Mouse (Mus musculus) liver (tissue): Measurements from ENCODE around the gene Amz1.

Source experiments
- DNase-seq: peaks from one replicate; pipeline ENCODE4 v3.0.0-alpha.2; 2020; ENCODE audit warnings: mixed read lengths

Gene Amz1

DNA sequence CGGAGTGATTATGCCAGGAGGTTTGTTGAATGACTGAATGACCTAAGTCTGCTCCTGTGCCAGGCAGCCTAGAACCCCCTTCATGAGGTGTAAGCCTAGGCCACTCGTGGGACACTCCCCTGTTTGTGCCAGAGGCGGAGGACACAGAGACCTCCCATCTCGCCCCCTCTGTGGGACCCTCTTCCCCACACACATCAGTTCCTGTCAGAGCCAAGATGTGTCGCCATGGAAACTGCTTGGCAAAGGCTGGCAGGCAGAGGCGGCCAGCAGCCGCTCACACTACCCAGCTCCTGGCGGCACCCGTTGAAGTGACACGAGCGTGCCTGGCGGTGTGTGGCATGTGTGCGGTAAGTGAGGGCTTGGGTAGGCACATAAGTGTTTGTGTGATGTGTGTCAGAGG lies at the start of gene Amz1:
TSS of gene Amz1 (plus strand) at position 306 of the 400 bp plus-strand sequence.
- no peak for DNase-seq

GRCm38 (mm10) chr5:140675079-140675478 lies 48.8 kb upstream of the Amz1 start:
- no peak for DNase-seq

DNA sequence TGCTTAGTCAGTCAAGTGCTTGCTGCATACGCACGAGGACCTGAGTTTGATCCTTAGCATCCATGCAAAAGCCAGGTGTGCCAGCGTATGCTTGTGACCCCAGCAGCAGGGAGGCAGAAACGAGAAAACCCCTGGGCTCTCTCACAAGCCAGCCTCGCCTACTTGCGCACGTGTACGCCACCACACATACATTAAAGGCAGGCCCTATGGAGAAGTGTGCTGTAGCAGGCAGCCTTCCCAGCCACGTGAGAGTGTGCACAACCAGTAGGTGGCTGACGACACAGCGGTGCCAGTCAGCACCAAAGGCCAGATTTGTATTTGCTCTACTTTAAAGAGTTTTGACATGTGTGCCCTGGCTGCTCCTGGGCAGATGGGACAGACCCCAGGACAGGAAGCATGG lies 48.3 kb upstream of the Amz1 start:
- no peak for DNase-seq

DNA sequence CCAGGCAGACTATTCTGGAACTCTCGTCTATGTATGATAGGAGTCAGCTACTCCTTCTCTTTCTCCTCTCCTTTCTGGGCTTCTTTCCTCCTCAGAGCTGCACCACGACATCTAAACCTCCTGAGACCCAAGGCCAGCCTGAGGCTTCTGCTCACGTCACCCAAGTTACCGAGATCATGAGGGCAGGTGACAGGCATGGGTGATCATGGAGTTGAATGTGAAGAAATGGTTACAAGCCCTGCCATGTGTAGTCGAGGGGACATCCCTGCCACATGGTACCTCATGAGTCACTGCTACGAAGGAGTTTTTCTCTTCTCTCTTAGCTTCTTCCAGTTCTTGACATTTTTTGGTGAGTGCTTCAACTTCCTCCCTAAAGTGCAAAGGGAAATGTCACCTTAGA lies 46.8 kb upstream of the Amz1 start:
- DNase-seq: no peak

DNA sequence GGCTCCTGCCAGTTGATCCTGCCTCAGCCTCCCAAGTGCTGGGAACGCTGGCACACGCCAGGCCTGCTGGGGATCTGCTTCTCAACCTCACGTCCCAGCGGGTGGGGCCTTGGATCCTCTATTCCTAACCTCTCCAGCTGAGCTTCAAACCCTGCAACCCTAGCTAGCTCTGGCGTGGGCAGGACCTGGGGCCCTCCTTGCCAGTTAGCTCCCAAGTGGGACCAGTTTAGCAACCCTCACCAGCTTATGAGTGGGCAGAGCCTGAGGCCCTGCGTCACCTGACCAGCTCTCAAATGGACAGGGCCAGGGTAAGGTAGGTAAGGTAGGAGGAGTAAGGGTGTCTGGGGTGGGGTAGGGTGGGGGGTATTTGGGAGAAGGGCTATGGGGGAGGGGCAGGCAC lies 43.9 kb upstream of the Amz1 start:
- DNase-seq: no peak

DNA sequence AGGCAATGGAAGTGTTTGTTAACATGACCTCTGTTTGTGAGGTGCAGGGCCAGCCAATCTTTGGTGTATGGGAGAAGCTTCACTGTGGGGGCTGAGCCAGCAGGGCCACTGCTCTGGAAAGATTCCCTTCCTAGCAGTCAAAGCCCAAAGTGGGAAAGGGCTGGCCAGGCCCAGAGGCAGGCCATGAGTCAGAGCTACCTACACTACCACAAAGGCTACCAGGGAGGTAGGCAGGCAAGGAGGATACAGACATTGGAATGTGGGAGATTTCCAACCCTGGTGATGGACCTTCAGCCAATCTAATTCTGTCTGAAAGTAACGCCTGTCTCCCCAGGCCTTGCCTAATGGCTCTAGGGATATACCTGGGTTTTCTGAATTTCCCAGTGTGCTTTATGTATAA lies 43.0 kb upstream of the Amz1 start:
- no peak for DNase-seq

GRCm38 (mm10) chr5:140682113-140682512 lies 41.8 kb upstream of the Amz1 start:
- peak; percentile 28 for DNase-seq

- DNase-seq: peak; percentile 46
These were observed 39.4 kb upstream of the Amz1 start for GRCm38 (mm10) chr5:140684343-140685148.

DNA sequence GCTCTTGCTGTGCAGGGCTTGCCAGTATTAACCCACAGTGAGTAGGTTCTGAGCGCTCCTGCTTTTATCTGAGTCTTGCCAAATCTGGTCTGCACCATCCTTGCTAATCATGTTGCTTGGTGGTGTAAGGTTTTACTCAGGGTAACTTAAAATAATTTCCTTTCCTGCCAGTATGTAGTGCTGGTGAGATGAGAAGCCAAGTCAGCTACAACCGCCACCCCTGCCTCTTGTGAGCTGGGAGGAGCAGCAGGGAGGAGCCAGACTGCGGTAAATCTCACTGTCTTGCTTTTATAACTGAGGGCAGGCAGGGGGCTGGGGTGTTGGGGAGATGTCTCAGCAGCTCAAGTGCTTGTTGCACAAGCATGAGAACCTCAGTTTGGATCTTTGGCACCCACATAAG lies 35.5 kb upstream of the Amz1 start:
- no peak for DNase-seq

GRCm38 (mm10) chr5:140695987-140696386 lies 27.9 kb upstream of the Amz1 start:
- no peak for DNase-seq

DNA sequence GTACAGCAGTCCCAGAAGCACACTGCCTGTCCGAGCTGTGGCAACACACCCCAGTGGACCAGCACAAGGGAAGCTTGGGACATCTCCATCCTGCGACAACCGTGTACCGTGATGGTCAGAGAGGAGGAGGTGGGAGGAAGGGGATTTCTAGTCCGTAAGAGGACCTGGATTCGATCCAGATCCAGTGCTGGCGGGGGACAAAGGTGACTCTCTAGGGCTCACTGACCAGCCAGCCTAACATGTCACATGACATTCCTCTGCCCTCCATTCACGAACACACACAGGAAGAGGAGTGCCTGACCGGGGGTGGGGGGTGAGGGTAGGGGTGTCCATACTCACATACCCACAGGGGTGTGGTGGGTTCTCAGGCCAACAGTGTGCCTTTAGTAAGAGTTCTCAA lies 24.2 kb upstream of the Amz1 start:
- DNase-seq: peak; percentile 24

DNA sequence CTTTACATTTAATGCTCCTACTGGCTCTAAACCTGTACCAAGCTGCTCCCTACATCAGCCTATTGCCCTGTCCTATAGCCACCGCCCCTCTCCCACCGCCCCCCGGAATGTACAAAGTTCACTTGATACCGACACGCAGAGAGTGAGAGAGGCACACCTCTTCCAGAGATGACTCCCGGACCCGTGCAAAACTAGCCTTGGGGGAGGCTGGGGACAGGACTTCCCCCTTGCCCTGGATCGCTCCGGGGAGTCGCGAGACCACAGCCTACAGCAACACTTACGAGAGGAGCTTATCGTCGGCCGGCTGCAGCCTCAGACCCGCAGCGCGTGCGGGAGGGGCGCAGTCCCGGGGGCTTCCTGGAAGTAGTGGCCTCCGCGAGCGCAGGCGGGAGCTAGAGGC lies 22.3 kb upstream of the Amz1 start:
- peak; percentile 64 for DNase-seq

DNA sequence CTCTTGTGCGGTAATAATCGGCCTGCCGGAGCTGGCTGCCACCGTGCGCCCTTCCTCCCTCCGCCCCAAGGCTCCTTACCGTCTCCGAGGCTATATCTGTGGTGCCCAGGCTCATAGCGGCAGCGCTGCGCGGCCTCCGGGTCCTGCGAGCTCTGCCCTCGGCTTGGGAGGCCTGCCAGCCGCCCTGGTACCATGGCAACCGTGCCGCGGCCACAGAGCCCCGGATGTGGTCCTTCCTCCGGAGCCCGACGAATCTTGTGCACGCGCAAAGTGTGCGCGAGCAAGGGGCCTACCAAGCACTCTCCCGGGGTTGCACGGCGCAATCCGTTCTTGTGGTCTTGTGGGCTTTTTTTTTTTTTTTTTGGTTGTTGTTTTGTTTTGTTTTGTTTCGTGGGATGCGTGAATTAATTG lies 21.8 kb upstream of the Amz1 start, which contains the start of gene Iqce:
TSS of gene Iqce (minus strand) at position 276 of the 411 bp plus-strand sequence.
- peak; percentile 90 for DNase-seq

DNA sequence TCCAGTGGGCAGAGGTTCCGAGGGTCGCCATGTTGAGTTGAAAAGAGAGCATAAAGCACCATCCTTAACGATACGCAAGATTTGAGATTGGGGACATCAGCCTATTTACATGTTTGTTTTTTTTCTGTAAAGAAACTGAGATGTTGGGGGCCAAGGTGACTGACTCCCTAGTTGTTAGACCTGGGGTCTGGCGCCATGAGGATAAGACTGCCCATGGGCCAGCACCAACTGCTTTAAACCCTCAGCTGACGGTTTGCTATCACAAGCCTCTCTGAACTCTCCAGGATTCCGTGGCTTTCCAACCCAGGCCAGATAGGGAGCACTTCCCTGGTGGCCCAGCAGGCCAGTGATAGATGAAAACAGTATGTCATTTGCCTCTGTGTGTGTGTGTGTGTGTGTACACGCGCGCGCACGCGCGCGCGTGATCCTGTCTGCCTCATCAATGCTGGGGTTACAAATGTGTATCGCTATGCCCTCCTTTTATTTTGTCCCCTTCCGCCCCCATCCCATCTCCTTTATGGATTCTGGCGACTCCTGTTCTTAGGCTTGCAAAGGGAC lies 21.2 kb upstream of the Amz1 start:
- peak; percentile 17 for DNase-seq

- no peak for DNase-seq
These were observed 20.2 kb upstream of the Amz1 start for GRCm38 (mm10) chr5:140703480-140704377.

DNA sequence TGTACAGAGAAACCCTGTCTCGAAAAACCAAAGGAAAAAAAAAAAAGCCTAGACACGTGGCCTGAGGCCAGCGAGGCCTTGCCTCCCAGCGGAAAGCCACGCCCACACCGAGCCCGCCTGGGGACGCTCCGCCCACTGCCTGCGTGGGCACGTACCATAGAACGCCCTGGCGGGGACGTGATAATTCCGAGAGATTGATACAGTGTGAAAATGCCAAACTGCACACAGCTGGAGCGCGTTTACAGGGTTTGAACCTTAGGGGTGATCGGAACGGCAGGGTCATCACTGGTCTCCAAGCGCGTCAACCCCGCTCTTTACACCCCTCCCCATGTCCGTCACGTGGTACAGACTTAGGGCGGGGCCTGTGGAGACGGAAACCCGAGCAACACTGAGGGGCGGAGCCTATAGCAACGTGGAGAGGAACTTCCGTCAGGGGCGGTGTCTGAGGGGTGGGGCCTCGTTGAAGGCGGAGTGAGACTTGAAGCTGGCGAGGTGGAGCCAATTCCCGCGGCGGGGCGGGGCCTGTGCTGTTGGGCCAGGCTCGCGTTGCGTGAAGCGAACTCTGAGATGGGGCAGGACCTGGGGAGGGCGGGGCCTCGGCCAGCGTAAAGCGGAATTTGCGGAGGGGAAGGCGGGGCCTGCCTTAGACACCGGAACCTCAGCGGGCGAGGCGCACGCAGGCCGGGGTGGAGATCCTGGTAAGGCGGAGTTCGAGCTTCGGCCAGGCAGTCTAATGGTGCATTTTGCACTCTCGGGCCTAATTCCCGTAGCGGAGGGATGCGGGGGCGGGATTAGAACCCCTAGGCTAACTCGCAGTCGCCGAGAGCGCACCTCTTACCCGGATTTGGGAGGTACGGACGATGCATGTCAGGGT lies 19.3 kb upstream of the Amz1 start, which contains the start of gene Brat1:
TSS of gene Brat1 (plus strand) at position 634 of the 874 bp plus-strand sequence.
- DNase-seq: peak; percentile 100

DNA sequence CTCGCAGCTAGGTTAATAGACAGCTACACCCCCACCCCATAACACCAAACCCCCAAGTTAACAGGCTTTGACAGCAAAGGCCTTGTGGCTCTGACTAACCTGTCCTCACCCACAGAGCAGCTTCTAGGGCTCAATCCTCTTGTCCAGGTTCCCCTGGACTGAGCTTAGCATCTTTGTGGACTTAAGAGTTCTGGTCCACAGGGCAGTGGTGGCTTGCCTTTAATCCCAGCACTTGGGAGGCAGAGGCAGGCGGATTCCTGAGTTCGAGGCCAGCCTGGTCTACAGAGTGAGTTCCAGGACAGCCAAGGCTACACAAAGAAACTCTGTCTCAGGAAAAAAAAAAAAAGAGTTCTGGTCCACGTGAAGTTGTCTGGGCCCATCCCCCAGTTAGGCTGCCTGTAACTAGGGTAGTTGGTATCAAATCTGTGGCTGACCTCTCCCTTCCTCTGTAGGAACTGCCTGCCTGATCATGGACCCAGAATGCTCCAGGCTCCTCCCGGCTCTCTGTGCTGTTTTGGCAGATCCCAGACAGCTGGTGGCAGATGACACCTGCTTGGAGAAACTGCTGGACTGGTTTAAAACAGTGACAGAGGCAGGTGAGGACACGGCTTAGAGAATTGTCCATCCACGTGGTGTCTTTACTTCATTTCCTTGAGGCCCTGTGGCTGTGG lies 18.3 kb upstream of the Amz1 start:
- peak; percentile 23 for DNase-seq

- DNase-seq: no peak
These were observed 13.6 kb upstream of the Amz1 start for GRCm38 (mm10) chr5:140710315-140710714.

GRCm38 (mm10) chr5:140711040-140711439 lies 12.9 kb upstream of the Amz1 start:
- no peak for DNase-seq

- no peak for DNase-seq
These were observed 3.2 kb upstream of the Amz1 start for GRCm38 (mm10) chr5:140720773-140721172.

DNA sequence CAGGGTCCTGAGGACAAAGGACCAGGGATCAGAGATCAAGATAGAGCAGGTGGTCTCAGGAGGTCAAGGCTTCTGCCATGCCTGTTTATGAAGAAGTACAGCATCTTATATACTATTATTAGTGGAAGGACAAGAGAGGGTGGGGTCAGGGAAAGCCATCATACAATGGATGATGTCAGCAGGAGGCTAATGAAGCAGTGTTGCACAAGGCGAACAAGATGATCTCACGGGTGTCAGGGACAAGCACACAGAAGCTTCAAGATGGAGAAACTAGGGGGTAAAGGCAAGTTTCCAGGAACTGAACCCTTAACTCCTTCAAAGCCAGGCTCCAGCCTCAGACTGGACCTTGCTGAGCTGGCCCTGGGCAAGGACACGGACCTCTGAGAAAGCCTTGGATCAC lies 1.8 kb upstream of the Amz1 start:
- DNase-seq: no peak
